Mouse (Mus musculus) lung, embryonic 15.5 days (tissue): ENCODE results near the gene Ggact. TPM values are rescaled to one million over a fixed set of nuclear protein-coding genes. Genes with fewer than 3 reads are reported as not detected.

Experiments
- ATAC-seq: fragments of 200-750 bp; cut with Nextera tagmentation; 2 replicates; pipeline ENCODE4 v1.8.0; 2017; ENCODE audit warnings: moderate number of reproducible peaks, borderline replicate concordance; ENCODE audit not compliant: low FRiP score, low TSS enrichment; ENCODE audit errors: extremely low read depth
- H3K27ac ChIP-seq: fragments of 300-500 bp; sonication (generic); 2 replicates; pipeline ENCODE4 v1.5.1; 2015; ENCODE audit warnings: moderate library complexity, mild to moderate bottlenecking, inconsistent platforms
- H3K27me3 ChIP-seq: fragments of 300-500 bp; sonication (generic); 2 replicates; pipeline ENCODE4 v1.6.1; 2015; ENCODE audit warnings: inconsistent platforms
- H3K36me3 ChIP-seq: fragments of 300-500 bp; sonication (generic); 2 replicates; pipeline ENCODE4 v1.6.1; 2015; ENCODE audit warnings: inconsistent platforms
- H3K4me1 ChIP-seq: fragments of 300-500 bp; sonication (generic); 2 replicates; pipeline ENCODE4 v1.6.1; 2015; ENCODE audit warnings: inconsistent platforms
- H3K4me2 ChIP-seq: fragments of 300-500 bp; sonication (generic); 2 replicates; pipeline ENCODE4 v1.6.1; 2015; ENCODE audit warnings: inconsistent platforms, mild to moderate bottlenecking, moderate library complexity
- H3K4me3 ChIP-seq: fragments of 300-500 bp; sonication (generic); 2 replicates; pipeline ENCODE4 v1.5.1; 2015; ENCODE audit warnings: mild to moderate bottlenecking, inconsistent platforms
- H3K9ac ChIP-seq: fragments of 300-500 bp; sonication (generic); 2 replicates; pipeline ENCODE4 v1.6.1; 2015; ENCODE audit warnings: inconsistent platforms
- H3K9me3 ChIP-seq: fragments of 300-500 bp; sonication (generic); 2 replicates; pipeline ENCODE4 v1.6.1; 2016; ENCODE audit warnings: inconsistent platforms
- WGBS: fragments of 180-500 bp; shearing (Covaris S2); methylation state at CpG from one replicate; pipeline ENCODE4 v1.1.7; 2015; 5-methylcytosine and 5-hydroxymethylcytosine counted together
- polyA plus RNA-seq: library from polyadenylated mRNA; unstranded; fragments of >200 nt; fragmentation: Nextera tagmentation; extraction: Ambion mirVana; gene quantifications from 2 replicates; pipeline ENCODE4 v1.2.1, GENCODE M21; 2015

Ggact gene
- polyA plus RNA-seq, 1 experiment from 2014 or later: 14.1 TPM

DNA sequence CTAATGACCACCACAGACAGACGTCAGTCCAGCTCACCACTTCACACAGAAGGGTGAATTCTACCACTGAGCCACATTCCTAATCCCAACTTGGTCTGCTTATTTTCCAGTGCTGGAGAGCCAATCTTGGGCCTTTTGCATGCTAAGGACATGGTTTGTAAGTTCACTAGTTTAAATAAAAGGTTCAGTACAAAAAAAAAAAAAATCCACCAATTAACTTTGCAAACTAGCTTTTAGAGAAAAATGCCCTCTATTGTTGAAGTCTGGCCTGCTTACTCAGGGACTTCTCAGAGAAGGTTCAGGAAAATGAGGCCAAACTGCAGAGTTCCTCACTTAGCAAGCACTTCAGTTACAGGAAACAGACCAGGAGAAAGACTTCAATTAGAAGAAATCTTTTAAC is 1.4 kb downstream of the Ggact start:
- Histone ChIP-seq H3K9me3 (no peaks in the 10 kb centered on the region), H3K27ac (no peak overlapping the region), H3K27me3 (no peaks in the 10 kb centered on the region), H3K4me1 (peaks cover 5% of the 10 kb centered on the region; the same call in 1 of the 2 replicates), H3K4me3 (peak overlapping the region; percentile 71), H3K36me3 (no peaks in the 10 kb centered on the region), H3K9ac (no peak overlapping the region), H3K4me2 (peak overlapping the region; percentile 93)
- WGBS: 39% methylated on average over 1 of the region's 1 CpGs
- ATAC-seq: no peak

DNA sequence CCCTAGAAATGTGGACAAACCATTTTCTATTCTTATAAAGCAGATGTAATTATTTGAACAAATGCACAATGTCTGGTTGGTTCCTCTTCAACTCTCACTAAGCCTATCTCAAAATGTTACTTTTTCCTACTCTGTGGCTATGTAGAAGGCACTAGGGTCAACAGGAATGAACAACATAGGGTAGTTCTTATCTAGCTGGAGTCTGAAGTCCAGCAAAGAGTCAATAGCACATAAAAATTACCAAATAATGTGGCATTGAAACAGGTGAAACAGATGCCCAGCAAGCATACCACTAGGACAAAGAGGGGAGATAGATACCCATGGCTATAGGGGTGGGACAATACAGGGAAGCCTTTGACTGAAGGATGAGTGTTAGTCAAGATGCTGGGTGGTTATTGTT is 2.3 kb downstream of the Ggact start:
- Histone ChIP-seq H3K27me3 (no peaks in the 10 kb centered on the region), H3K27ac (no peak overlapping the region), H3K9me3 (no peaks in the 10 kb centered on the region), H3K36me3 (no peaks in the 10 kb centered on the region), H3K9ac (no peak overlapping the region), H3K4me2 (no peak overlapping the region), H3K4me3 (no peak overlapping the region), H3K4me1 (peaks cover 5% of the 10 kb centered on the region; the same call in 1 of the 2 replicates)
- ATAC-seq: no peak

DNA sequence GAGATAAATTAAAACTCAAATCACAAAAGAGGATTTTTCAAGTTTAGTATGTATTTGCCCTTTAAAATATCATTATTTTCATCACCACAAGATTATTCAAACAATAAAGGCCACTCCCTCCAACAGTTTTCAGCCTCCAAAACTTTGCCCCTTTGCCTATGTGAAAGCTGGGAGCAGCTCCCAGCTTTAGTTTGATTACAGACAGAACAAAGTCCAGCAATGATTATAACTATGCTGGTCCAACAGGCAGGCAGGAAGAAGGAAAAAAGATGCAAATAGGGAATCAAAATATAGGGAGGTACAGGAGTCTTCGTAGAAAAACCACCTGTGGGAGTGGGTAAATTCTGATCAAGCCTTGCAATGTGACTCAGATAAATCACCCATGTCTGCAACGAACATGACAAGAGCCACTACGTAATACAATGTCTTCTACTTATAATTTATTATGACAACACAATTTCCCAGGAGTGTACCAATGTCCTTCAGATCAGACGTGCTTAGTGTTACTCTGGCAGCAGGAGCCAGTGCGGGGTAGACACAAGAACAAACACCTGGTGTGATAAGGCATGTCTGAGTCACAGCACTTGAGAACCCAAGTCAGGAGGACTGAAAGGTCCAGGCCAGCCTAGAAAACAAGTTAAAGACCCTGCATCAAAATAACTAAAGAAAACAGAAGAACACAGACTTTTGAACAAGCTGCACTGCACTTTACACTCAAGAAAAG is 4.0 kb downstream of the Ggact start:
- no peak overlapping the region for H3K4me2 ChIP-seq
- 55% methylated on average over 5 of the region's 5 CpGs for whole genome bisulfite sequencing
- ATAC-seq: no peak
- H3K9ac ChIP-seq: no peak overlapping the region
- no peaks in the 10 kb centered on the region for H3K36me3 ChIP-seq
- no peak overlapping the region for H3K27ac ChIP-seq
- no peaks in the 10 kb centered on the region for H3K9me3 ChIP-seq
- H3K4me1 ChIP-seq: peaks cover 5% of the 10 kb centered on the region; the same call in 1 of the 2 replicates
- no peaks in the 10 kb centered on the region for H3K27me3 ChIP-seq
- H3K4me3 ChIP-seq: no peak overlapping the region

DNA sequence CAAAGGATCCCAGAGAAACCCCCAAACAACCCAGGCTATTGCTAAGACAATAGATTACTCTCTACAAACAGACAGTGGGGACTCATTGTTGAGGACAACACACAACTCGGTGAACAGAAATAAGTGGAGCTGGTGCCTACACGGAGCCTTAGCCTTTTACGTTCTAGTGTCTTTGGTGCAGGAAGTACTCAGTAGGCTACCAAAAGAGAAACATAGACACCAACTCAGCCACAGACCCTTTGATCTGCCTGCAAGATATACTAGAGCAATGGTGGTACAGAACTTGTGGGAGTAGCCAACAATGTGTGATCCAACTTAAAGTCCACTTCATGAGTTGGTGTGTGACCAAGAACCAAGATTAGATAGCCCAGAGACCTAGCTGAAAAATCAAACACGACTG is 5.5 kb downstream of the Ggact start:
- no peak overlapping the region for H3K4me3 ChIP-seq
- no peak for ATAC-seq
- no peak overlapping the region for H3K9ac ChIP-seq
- H3K4me1 ChIP-seq: peaks cover 13% of the 10 kb centered on the region
- H3K27ac ChIP-seq: no peak overlapping the region
- no peaks in the 10 kb centered on the region for H3K27me3 ChIP-seq
- H3K9me3 ChIP-seq: no peaks in the 10 kb centered on the region
- no peak overlapping the region for H3K4me2 ChIP-seq
- 86% methylated on average over 4 of the region's 4 CpGs for WGBS
- no peaks in the 10 kb centered on the region for H3K36me3 ChIP-seq

DNA sequence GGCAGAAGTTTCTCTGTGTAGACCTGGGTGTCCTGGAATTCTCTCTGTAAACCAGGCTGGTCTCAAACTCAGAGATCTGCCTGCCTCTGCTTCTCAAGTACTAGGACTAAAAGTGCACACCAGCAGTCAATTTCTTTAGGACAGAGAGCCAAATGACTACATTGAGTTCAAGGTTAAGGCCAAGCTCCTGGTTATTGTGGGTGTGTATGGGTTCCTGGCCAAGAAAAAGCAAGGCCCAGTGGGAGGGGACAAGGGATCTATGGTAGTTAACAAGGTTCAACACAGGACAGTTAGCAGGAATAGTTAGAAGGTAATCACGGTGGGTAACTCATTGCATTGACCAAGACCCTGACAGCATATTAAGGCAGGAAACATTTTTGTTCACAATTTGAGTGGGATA is 8.6 kb downstream of the Ggact start:
- no peaks in the 10 kb centered on the region for H3K36me3 ChIP-seq
- no peak overlapping the region for H3K27ac ChIP-seq
- no peak overlapping the region for H3K4me2 ChIP-seq
- H3K27me3 ChIP-seq: no peaks in the 10 kb centered on the region
- H3K4me3 ChIP-seq: no peak overlapping the region
- ATAC-seq: no peak
- 100% methylated on average over 1 of the region's 1 CpGs for WGBS
- H3K9ac ChIP-seq: no peak overlapping the region
- peaks cover 27% of the 10 kb centered on the region for H3K4me1 ChIP-seq
- H3K9me3 ChIP-seq: no peaks in the 10 kb centered on the region

DNA sequence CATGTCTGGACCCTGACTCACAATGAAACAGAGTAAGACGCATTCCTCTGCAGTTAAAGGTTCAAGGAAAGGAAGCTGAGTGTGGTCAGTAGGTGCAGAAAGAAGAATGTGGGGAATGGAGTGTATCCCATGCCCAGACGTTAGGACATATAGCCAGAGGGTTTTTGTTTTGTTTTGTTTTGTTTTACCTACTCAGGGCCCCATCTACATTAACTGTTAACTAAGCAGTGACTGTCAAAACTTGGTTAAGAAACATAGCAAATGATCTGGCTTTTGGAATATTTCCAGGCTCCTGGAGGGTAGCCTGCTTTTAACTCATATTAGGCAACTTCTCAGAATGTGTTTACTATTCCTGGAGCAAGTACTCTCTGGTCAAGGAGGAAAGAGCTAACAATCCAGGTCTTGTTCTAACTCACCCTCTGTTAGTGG is 9.6 kb downstream of the Ggact start:
- H3K4me3 ChIP-seq: no peak overlapping the region
- no peaks in the 10 kb centered on the region for H3K9me3 ChIP-seq
- peak overlapping the region; percentile 16; the same call in 1 of the 2 replicates for H3K27ac ChIP-seq
- no peak overlapping the region for H3K4me2 ChIP-seq
- no peak for ATAC-seq
- H3K36me3 ChIP-seq: no peaks in the 10 kb centered on the region
- H3K9ac ChIP-seq: no peak overlapping the region
- peaks cover 27% of the 10 kb centered on the region for H3K4me1 ChIP-seq
- H3K27me3 ChIP-seq: no peaks in the 10 kb centered on the region
- 37% methylated on average over 2 of the region's 2 CpGs for WGBS

DNA sequence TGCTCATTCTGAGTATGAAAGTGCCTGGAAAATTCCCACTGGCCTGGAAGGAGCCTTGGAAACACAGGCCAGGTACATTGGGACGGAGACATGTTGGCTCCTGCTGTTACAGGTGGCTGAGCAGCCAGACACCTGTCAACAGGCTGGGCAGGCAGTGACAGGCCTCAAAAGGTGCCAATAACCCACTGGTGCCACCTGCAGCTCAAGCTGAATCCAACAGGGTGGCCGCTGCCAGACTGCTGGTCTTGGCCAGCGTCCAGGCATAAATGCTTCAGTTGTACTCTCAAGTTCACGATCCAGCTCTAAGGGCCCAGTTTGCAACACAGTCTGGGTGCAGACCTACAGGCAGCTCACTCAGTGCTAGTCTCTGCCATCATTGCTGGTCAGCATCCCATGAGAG is 10.7 kb downstream of the Ggact start:
- Histone ChIP-seq H3K36me3 (no peaks in the 10 kb centered on the region), H3K4me3 (no peak overlapping the region), H3K27ac (0 out of 2 replicates have a peak overlapping the region, but pooled peaks have one; percentile 53), H3K27me3 (no peaks in the 10 kb centered on the region), H3K9me3 (no peaks in the 10 kb centered on the region), H3K9ac (no peak overlapping the region), H3K4me2 (no peak overlapping the region), H3K4me1 (peaks cover 27% of the 10 kb centered on the region)
- 39% methylated on average over 4 of the region's 4 CpGs for WGBS
- peak; percentile 90 for ATAC-seq

DNA sequence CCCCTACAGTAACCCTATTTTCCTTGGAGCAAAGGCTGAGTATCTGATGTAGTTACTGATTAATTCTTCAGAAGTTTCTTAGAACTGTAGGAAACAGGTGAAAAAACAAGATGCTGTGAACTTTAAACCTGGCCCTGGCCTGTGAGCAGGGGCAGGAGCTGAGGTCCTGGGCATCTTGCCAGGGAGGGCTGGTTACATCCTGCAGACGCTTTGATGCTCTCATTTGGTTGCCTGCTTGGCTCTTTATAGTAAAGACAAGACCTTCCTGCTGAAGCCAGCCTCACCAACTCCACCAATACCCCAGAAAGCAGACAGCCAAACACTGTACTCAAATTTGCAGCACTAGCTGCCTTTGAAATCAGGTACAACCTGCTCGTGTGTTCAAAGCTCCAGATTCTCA is 11.4 kb downstream of the Ggact start:
- Histone ChIP-seq H3K9ac (no peak overlapping the region), H3K9me3 (no peaks in the 10 kb centered on the region), H3K36me3 (no peaks in the 10 kb centered on the region), H3K27ac (no peak overlapping the region), H3K27me3 (no peaks in the 10 kb centered on the region), H3K4me1 (peaks cover 27% of the 10 kb centered on the region), H3K4me2 (no peak overlapping the region), H3K4me3 (no peak overlapping the region)
- no peak for ATAC-seq
- WGBS: 38% methylated on average over 2 of the region's 2 CpGs

DNA sequence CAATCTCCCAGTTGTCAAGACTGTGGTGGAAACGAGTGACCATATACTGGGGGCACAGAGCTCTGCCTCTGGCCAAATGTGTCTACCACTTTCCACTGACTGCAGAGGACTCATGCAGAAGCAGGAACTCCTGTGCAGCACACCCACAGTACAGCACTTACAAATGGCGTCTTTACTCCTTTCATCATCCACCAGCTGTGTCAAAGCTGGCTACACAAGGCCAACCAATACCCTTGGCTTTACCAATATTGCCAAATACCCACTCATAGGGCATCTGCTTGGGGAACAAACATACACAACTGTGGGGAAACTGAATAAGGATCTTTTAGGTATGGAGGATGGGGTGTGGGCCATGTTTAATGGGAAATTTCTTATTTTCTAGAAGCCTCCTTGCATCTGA is 11.8 kb downstream of the Ggact start:
- H3K9me3 ChIP-seq: no peaks in the 10 kb centered on the region
- no peaks in the 10 kb centered on the region for H3K36me3 ChIP-seq
- H3K4me3 ChIP-seq: no peak overlapping the region
- peaks cover 27% of the 10 kb centered on the region for H3K4me1 ChIP-seq
- H3K9ac ChIP-seq: no peak overlapping the region
- no peak for ATAC-seq
- H3K4me2 ChIP-seq: no peak overlapping the region
- H3K27ac ChIP-seq: no peak overlapping the region
- H3K27me3 ChIP-seq: no peaks in the 10 kb centered on the region
- WGBS: 78% methylated on average over 2 of the region's 2 CpGs

DNA sequence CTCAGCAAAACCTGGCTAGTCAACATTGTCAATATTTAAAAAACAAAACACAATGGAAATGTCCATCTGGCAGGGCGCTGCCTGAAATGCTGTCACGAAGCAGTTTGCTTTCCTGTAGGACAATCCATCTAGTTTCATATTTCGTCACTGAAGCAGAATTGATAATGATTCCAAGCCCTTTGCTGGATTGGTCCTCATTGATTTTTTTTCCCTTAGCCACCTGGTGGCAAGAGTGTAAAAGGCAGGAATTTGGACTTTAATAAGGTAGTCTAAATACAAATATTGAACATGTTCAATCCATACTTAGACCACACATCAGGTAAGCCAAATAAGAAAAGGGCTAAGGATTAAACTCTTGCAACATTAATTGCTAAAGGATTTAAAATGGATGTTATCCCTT is 12.4 kb downstream of the Ggact start:
- Histone ChIP-seq H3K36me3 (no peaks in the 10 kb centered on the region), H3K4me1 (peaks cover 27% of the 10 kb centered on the region), H3K4me2 (no peak overlapping the region), H3K9ac (no peak overlapping the region), H3K9me3 (no peaks in the 10 kb centered on the region), H3K27ac (no peak overlapping the region), H3K27me3 (no peaks in the 10 kb centered on the region), H3K4me3 (no peak overlapping the region)
- no peak for ATAC-seq
- WGBS: 64% methylated on average over 3 of the region's 3 CpGs

DNA sequence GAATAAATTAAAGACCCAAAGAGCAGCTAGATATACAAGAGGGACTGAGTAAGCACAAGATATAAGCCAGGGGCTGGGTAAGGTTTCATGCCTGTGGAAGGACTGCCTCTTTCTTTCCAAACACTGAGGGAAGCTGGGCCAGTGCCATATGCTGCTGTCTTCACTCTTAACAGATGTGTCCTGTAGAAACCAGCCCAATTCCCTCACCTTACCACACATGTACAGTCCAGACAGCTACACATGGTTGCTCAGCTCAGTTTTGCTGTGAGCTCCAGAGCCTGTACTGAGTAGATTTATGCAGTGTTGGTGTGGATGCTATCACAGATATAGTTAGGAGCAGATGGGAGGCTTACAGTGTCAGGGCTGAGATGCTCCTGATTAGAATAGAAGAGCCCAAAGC is 12.9 kb downstream of the Ggact start:
- H3K9me3 ChIP-seq: no peaks in the 10 kb centered on the region
- H3K4me3 ChIP-seq: no peak overlapping the region
- H3K9ac ChIP-seq: no peak overlapping the region
- H3K4me2 ChIP-seq: no peak overlapping the region
- no peak for ATAC-seq
- peaks cover 27% of the 10 kb centered on the region for H3K4me1 ChIP-seq
- no peaks in the 10 kb centered on the region for H3K36me3 ChIP-seq
- H3K27ac ChIP-seq: no peak overlapping the region
- H3K27me3 ChIP-seq: no peaks in the 10 kb centered on the region

DNA sequence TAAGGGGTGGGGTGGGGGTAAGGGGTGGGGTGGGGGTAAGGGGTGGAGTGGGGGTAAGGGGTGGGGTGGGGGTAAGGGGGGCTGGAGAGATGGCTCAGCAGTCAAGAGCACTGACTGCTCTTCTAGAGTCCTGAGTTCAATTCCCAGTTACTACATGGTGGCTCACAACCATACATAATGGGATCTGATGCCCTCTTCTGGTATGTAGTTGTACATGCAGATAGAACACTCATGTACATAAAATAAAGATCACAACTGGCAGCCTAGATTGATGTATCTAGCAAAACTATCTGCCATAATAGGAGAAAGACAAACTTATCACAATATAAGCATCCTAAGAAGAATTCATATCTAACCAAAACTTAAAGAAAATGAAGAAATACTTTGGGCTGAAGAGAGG is 15.0 kb downstream of the Ggact start:
- H3K4me1 ChIP-seq: peaks cover 18% of the 10 kb centered on the region
- no peak for ATAC-seq
- H3K4me2 ChIP-seq: no peak overlapping the region
- H3K27me3 ChIP-seq: no peaks in the 10 kb centered on the region
- H3K4me3 ChIP-seq: no peak overlapping the region
- no peak overlapping the region for H3K27ac ChIP-seq
- no peaks in the 10 kb centered on the region for H3K9me3 ChIP-seq
- no peaks in the 10 kb centered on the region for H3K36me3 ChIP-seq
- no peak overlapping the region for H3K9ac ChIP-seq

DNA sequence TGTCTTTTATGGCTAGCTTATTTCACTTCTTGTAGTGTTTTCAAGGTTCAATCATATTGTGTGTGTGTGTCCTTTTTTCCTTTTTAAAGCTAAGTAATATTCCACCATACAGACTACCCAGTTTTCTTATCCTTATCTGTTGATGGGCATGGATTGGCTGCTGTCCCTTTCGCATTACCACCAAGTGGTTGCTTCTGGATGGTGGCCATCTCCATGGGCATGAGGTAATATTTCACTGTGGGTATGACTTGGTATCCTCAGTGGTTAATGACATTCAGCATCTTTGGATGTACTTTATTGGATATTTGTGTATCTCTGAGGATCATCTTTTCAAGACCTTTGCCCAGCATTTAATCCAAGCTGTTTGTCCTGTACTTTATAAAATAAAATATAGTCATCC is 17.5 kb downstream of the Ggact start:
- 97% methylated on average over 1 of the region's 1 CpGs for WGBS
- H3K4me2 ChIP-seq: no peak overlapping the region
- H3K36me3 ChIP-seq: no peaks in the 10 kb centered on the region
- no peaks in the 10 kb centered on the region for H3K27me3 ChIP-seq
- no peak overlapping the region for H3K9ac ChIP-seq
- H3K27ac ChIP-seq: no peak overlapping the region
- ATAC-seq: no peak
- H3K9me3 ChIP-seq: no peaks in the 10 kb centered on the region
- H3K4me3 ChIP-seq: no peak overlapping the region
- H3K4me1 ChIP-seq: no peaks in the 10 kb centered on the region
